Mouse (Mus musculus) forebrain, embryonic 13.5 days (tissue): ENCODE results near the gene Bcr. TPM values are rescaled to one million over a fixed set of nuclear protein-coding genes. Genes with fewer than 3 reads are reported as not detected.

Experiments used
- ATAC-seq: fragments of 200-750 bp; cut with Nextera tagmentation; 2 replicates; pipeline ENCODE4 v1.8.0; 2017
- H3K27ac ChIP-seq: fragments of 300-500 bp; sonication (generic); 2 replicates; pipeline ENCODE4 v1.5.1; 2015; ENCODE audit warnings: inconsistent platforms, mild to moderate bottlenecking, moderate library complexity
- H3K27me3 ChIP-seq: fragments of 300-500 bp; sonication (generic); 2 replicates; pipeline ENCODE4 v1.6.1; 2015; ENCODE audit warnings: mild to moderate bottlenecking, inconsistent platforms
- H3K36me3 ChIP-seq: fragments of 300-500 bp; sonication (generic); 2 replicates; pipeline ENCODE4 v1.6.1; 2015; ENCODE audit warnings: mild to moderate bottlenecking, inconsistent platforms; ENCODE audit not compliant: poor library complexity, severe bottlenecking
- H3K4me1 ChIP-seq: fragments of 300-500 bp; sonication (generic); 2 replicates; pipeline ENCODE4 v1.6.1; 2015; ENCODE audit warnings: inconsistent platforms
- H3K4me2 ChIP-seq: fragments of 300-500 bp; sonication (generic); 2 replicates; pipeline ENCODE4 v1.6.1; 2015; ENCODE audit warnings: inconsistent platforms, mild to moderate bottlenecking, moderate library complexity
- H3K4me3 ChIP-seq: fragments of 300-500 bp; sonication (generic); 2 replicates; pipeline ENCODE4 v1.5.1; 2015; ENCODE audit warnings: mild to moderate bottlenecking, inconsistent platforms
- H3K9ac ChIP-seq: fragments of 300-500 bp; sonication (generic); 2 replicates; pipeline ENCODE4 v1.6.1; 2015; ENCODE audit warnings: mild to moderate bottlenecking, inconsistent platforms
- H3K9me3 ChIP-seq: fragments of 300-500 bp; sonication (generic); replicated peaks from 2 replicates; pipeline ENCODE4 v1.6.1; 2016; ENCODE audit warnings: inconsistent platforms
- WGBS: fragments of 180-500 bp; shearing (Covaris S2); methylation state at CpG from one replicate; pipeline ENCODE4 v1.1.7; 2015; 5-methylcytosine and 5-hydroxymethylcytosine counted together
- polyA plus RNA-seq: library from polyadenylated mRNA; unstranded; fragments of >200 nt; fragmentation: Nextera tagmentation; extraction: Ambion mirVana; gene quantifications from 2 replicates; pipeline ENCODE4 v1.2.1, GENCODE M21; 2015

Bcr gene
- polyA plus RNA-seq, 1 experiment from 2014 or later: 11.5 TPM

DNA sequence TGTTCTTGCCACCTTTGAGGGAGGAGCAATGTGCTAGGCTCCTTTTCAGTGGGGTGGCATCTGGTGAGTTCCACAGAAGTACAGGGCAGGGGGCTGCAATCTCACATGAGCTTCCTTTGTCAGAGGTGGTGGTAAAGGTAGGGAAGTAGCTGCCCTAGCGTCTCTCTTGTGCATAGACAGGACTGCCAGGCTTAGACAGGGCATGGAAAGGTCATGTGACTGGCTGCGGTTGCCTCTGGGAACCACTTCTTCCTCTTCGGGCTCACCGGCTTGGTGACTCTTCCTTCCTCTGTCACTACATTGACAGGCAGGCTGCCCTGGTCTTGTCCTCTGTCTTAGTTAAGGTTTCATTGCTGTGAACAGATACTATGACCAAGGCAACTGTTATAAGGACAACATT lies 85.6 kb downstream of the Bcr start:
- no peak overlapping the region for H3K9ac ChIP-seq
- H3K36me3 ChIP-seq: peaks cover 89% of the 10 kb centered on the region
- no peak overlapping the region for H3K4me2 ChIP-seq
- no peaks in the 10 kb centered on the region for H3K27me3 ChIP-seq
- H3K4me3 ChIP-seq: no peak overlapping the region
- ATAC-seq: no peak
- 96% methylated on average over 4 of the region's 4 CpGs for WGBS
- H3K27ac ChIP-seq: no peak overlapping the region
- no peaks in the 10 kb centered on the region for H3K9me3 ChIP-seq
- no peaks in the 10 kb centered on the region for H3K4me1 ChIP-seq

DNA sequence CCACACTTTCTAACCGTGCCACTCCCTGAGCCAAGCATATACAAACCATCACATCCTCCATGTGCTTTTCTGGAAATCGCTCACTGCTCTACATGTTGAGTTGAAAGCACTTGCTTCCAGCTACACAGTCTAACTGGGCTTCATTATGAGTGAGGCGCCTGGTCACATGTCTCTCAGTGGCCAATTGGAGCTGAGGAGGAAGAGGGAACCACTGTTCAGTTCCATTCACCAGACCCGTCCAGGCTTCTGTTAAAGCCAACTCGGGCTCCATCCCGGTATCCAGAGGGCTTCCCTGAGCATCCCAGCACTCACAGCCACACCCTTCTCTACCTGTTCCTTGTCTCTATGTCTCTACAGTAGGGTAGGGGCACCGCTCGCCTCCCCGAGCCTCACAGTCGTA lies 86.2 kb downstream of the Bcr start:
- peaks cover 86% of the 10 kb centered on the region for H3K36me3 ChIP-seq
- no peaks in the 10 kb centered on the region for H3K27me3 ChIP-seq
- H3K4me3 ChIP-seq: no peak overlapping the region
- no peaks in the 10 kb centered on the region for H3K4me1 ChIP-seq
- no peak overlapping the region for H3K4me2 ChIP-seq
- H3K27ac ChIP-seq: no peak overlapping the region
- no peaks in the 10 kb centered on the region for H3K9me3 ChIP-seq
- ATAC-seq: no peak
- H3K9ac ChIP-seq: no peak overlapping the region
- 86% methylated on average over 10 of the region's 10 CpGs for WGBS

DNA sequence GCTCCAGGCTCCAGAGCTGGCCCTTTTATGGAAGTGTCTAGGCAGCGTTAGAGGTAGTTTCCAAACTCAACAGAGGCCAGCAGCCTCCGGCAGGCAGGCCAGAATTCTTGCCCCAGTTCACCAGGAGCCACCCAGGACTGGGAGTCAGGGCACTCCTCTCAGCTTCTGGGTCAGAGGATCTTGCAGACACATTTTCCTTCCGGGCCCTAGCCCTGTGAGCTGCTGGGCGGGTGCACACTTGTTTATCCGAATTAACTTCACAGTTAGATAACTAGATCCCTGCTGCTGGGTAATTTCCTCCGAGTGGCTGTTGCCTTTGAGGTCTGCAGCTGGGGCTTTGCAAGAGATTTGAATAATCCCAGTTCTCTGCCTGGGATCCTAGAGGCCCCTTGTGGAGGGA lies 87.9 kb downstream of the Bcr start:
- peaks cover 83% of the 10 kb centered on the region for H3K36me3 ChIP-seq
- 37% methylated on average over 6 of the region's 6 CpGs for WGBS
- H3K4me2 ChIP-seq: no peak overlapping the region
- ATAC-seq: no peak
- no peak overlapping the region for H3K9ac ChIP-seq
- no peak overlapping the region for H3K27ac ChIP-seq
- H3K9me3 ChIP-seq: no peaks in the 10 kb centered on the region
- no peaks in the 10 kb centered on the region for H3K27me3 ChIP-seq
- no peak overlapping the region for H3K4me3 ChIP-seq
- H3K4me1 ChIP-seq: no peaks in the 10 kb centered on the region

DNA sequence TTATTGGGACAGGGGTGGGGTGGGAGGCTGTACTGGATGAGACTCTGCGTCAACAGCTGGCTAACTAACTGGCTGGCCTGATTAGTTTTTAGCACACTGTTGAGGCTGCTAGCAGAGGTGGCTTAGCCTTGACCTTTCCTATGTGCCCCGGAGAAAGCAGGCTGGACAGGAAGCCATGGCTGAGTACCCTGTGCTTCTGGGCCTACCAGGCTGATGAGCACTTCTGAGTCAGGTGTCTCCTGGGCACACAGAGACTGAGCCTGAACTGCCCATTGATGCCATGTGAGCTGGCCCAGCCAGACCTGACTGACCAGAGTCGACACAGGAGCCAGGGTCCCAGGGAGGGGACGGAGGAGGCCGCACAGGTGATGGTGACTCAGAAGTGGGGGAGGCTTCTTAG lies 90.0 kb downstream of the Bcr start:
- no peak overlapping the region for H3K9ac ChIP-seq
- H3K4me3 ChIP-seq: no peak overlapping the region
- no peak overlapping the region for H3K27ac ChIP-seq
- H3K4me1 ChIP-seq: no peaks in the 10 kb centered on the region
- H3K9me3 ChIP-seq: no peaks in the 10 kb centered on the region
- no peak for ATAC-seq
- H3K4me2 ChIP-seq: no peak overlapping the region
- WGBS: 78% methylated on average over 5 of the region's 5 CpGs
- no peaks in the 10 kb centered on the region for H3K27me3 ChIP-seq
- H3K36me3 ChIP-seq: peaks cover 82% of the 10 kb centered on the region

DNA sequence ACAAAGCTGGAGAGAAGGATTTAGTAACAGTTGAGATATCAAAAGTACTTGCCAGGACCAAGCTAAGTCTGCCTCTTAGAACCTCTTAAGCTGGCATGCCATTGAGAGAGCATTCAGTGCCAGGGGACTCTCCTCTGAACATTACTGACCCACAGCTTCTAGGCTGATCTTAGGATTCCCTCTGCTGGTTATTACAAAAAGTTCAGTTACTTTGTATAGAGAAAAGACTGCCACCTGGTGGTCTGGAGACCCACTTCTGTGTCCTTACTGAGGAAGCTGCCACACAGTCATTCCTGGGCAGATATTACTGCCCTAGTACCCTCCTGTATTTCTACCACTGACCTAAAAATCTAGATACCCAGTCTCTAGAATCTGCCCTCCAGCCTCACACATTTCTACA lies 90.9 kb downstream of the Bcr start:
- no peak overlapping the region for H3K9ac ChIP-seq
- peak; percentile 76 for ATAC-seq
- no peaks in the 10 kb centered on the region for H3K9me3 ChIP-seq
- H3K4me2 ChIP-seq: no peak overlapping the region
- H3K4me3 ChIP-seq: no peak overlapping the region
- H3K27me3 ChIP-seq: no peaks in the 10 kb centered on the region
- H3K36me3 ChIP-seq: peaks cover 80% of the 10 kb centered on the region
- no peak overlapping the region for H3K27ac ChIP-seq
- no peaks in the 10 kb centered on the region for H3K4me1 ChIP-seq

DNA sequence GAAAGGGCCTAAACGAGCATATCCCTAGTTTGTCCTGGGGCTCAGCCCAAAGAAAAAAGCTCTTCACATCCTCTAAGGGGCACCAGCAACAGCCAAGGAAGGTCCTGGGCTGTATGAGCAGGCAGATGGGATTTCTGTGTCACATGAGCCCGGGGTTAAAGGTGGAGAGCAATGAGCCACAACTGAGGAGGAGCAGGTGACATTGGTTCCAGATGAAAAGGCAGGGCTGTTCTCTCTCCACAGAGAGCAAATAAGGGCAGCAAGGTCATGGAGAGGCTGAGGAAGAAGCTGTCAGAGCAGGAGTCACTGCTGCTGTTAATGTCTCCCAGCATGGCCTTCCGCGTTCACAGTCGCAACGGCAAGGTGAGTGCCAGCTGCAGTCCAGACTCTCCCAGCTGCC lies 96.4 kb downstream of the Bcr start:
- Histone ChIP-seq H3K36me3 (peaks cover 91% of the 10 kb centered on the region), H3K9ac (no peak overlapping the region), H3K9me3 (no peaks in the 10 kb centered on the region), H3K4me3 (no peak overlapping the region), H3K4me1 (no peaks in the 10 kb centered on the region), H3K27me3 (no peaks in the 10 kb centered on the region), H3K27ac (no peak overlapping the region), H3K4me2 (no peak overlapping the region)
- no peak for ATAC-seq
- WGBS: 81% methylated on average over 6 of the region's 6 CpGs

DNA sequence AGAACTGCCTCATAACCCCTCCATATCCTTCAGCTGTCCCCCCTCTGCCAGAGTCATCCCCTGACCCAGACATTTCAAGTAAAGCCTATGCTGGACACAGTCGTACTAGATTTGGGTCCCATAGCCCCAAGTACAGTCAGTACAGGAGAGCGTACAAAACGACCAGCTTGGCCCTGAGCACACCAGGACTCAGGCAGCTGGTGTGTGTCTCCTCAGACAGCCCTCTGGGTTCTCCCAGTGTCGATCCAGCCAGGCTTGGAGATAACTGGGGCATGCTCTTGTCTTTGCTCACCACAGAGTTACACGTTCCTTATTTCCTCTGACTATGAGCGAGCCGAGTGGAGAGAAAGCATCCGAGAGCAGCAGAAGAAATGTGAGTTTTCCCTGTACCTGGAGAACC lies 97.3 kb downstream of the Bcr start:
- ATAC-seq: no peak
- Histone ChIP-seq H3K36me3 (peaks cover 91% of the 10 kb centered on the region), H3K9me3 (no peaks in the 10 kb centered on the region), H3K27me3 (no peaks in the 10 kb centered on the region), H3K4me3 (no peak overlapping the region), H3K9ac (no peak overlapping the region), H3K4me1 (no peaks in the 10 kb centered on the region), H3K27ac (no peak overlapping the region), H3K4me2 (no peak overlapping the region)
- 91% methylated on average over 8 of the region's 8 CpGs for WGBS

DNA sequence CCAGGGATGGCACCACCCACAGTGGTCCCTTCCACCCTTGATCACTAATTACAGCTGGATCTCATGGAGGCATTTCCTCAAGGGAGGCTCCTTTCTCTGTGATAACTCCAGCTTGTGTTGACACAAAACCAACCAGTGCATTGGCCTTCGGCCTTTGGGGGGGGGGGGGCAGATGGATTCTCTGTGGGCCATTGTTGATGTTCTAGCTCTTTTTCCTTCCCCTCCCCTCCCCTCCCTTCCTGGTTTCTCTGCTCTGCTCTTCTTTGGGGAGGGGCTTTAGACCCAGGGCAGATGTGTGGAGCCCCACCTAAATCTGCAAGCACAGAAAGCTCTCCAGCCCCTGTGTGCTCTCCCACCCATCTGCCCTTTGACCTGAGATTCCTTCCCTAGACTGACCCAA lies 98.0 kb downstream of the Bcr start:
- H3K27me3 ChIP-seq: no peaks in the 10 kb centered on the region
- no peaks in the 10 kb centered on the region for H3K4me1 ChIP-seq
- no peaks in the 10 kb centered on the region for H3K9me3 ChIP-seq
- no peak overlapping the region for H3K27ac ChIP-seq
- no peak for ATAC-seq
- no peak overlapping the region for H3K9ac ChIP-seq
- WGBS: 89% methylated on average over 1 of the region's 1 CpGs
- no peak overlapping the region for H3K4me2 ChIP-seq
- H3K4me3 ChIP-seq: no peak overlapping the region
- H3K36me3 ChIP-seq: peaks cover 94% of the 10 kb centered on the region

DNA sequence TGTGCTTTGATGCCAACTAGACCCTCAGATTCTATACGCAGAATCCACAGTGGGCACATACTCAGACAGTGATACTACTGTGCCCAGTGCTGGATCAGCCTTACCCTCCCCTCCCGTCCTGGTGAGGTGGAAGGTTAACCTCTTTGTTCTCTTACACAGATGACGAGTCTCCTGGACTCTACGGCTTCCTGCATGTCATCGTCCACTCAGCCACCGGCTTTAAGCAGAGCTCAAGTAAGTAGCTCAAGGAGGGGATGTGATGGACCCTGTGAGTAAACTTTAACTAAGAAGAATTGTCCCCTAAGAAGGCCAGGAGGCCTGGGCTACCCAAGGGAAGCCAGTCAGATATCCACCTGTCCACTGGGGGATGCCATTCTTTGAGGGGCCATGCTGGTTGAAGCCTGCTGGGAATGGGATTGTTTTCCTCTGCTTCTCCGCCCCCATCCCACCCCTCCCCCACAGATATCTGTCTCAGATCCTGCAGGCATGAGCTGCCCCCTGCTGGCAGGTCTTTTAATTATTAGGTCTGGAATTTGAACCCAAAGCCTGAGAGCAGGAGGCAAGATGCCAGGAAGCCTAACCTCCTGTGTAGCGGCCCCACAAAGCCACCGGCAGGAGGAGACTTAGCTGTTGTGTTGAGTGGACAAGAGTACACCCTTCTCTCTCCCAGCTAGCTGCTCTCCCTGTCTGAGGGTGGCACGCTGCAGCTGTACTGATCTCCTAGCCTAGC lies 99.9 kb downstream of the Bcr start:
- WGBS: 76% methylated on average over 10 of the region's 10 CpGs
- ATAC-seq: peak; percentile 45; the same call in 1 of the 2 replicates
- no peak overlapping the region for H3K27ac ChIP-seq
- no peak overlapping the region for H3K4me3 ChIP-seq
- H3K27me3 ChIP-seq: no peaks in the 10 kb centered on the region
- peaks cover 96% of the 10 kb centered on the region for H3K36me3 ChIP-seq
- H3K4me2 ChIP-seq: no peak overlapping the region
- H3K9ac ChIP-seq: no peak overlapping the region
- no peaks in the 10 kb centered on the region for H3K9me3 ChIP-seq
- no peaks in the 10 kb centered on the region for H3K4me1 ChIP-seq

DNA sequence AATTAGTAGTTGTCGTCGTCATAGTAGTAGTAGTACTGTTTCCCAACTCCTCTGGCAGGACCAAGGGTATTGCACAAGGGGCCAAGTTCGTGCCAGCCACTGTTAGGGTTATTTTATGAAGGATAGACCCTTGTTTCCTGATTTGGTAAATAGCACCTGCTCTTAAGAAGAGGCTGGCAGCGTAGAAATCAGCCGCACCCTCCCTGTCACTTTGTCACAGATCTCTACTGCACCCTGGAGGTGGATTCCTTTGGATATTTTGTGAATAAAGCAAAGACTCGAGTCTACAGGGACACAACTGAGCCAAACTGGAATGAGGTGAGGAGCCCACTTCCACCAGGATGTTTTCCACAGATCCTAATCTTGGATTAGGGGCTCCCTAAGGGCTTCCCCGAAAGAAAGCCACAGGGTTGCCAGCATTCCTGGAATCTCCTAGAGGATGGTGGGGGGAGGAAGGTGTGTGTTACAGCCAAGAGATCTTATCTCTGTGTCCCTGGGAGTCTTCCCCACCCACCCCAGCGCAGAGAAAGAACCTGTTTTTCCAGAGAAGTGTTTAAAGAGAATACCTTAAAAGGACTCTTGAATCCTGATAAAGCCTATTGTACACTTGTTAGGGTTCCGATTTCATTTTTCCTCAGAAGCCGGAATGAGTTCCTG lies 105.6 kb downstream of the Bcr start:
- H3K4me2 ChIP-seq: no peak overlapping the region
- no peak overlapping the region for H3K9ac ChIP-seq
- no peaks in the 10 kb centered on the region for H3K27me3 ChIP-seq
- no peaks in the 10 kb centered on the region for H3K4me1 ChIP-seq
- no peaks in the 10 kb centered on the region for H3K9me3 ChIP-seq
- 80% methylated on average over 10 of the region's 10 CpGs for WGBS
- H3K36me3 ChIP-seq: peaks cover 93% of the 10 kb centered on the region
- ATAC-seq: no peak
- H3K4me3 ChIP-seq: no peak overlapping the region
- H3K27ac ChIP-seq: no peak overlapping the region

DNA sequence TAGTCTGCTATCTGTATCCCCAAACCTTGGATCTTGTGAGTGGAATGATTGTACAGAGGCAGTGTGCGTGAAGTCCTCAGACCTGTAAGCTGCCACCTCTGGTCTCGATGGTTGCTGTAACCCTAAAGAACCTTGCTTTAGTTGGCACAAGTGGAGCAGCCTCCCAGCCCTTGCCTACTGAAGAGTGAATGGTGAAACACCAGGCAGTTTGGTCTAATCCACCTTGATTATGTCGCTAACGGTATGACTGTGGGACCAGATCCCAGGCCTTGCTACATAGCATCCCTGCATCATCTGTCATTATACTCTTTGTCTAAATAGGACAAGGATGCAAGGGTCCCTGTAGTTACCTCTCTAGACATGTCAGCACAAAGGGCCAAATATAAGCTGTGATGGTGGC lies 106.2 kb downstream of the Bcr start:
- H3K9ac ChIP-seq: no peak overlapping the region
- no peaks in the 10 kb centered on the region for H3K27me3 ChIP-seq
- no peak overlapping the region for H3K4me3 ChIP-seq
- no peaks in the 10 kb centered on the region for H3K9me3 ChIP-seq
- no peak for ATAC-seq
- 87% methylated on average over 4 of the region's 4 CpGs for WGBS
- H3K4me1 ChIP-seq: no peaks in the 10 kb centered on the region
- H3K4me2 ChIP-seq: no peak overlapping the region
- H3K36me3 ChIP-seq: peaks cover 95% of the 10 kb centered on the region
- no peak overlapping the region for H3K27ac ChIP-seq

DNA sequence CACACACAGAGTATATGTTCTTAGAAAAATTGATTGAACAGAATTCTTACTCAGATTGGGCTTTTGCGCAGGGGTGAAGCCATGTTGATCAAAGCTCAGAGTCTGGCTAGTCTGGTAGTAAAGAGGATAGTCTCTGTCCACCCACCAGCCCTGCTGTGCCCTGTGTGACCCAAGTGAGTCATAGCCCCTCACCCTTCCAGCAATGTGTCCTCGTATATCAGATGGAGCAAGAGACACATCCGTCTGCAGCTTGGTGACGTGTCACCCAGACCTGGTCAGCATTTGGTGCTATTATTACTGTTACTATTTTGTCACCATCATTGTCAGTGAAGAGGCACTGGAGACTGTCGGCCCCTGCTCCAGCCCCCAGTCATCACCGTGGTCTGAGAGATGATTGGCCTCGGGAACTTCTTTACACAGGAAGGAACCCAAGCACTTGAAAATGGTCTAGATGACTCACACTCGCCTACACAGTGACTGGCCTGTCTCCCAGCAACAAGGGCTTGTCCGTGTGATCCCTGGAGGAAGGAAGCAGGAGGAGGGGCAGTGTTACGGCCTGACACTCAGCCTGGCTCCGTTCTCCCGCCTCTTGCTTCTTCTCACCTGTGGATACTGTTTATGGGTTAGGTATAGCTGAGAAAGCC lies 109.9 kb downstream of the Bcr start:
- Histone ChIP-seq H3K9me3 (no peaks in the 10 kb centered on the region), H3K36me3 (peaks cover 90% of the 10 kb centered on the region), H3K27ac (no peak overlapping the region), H3K9ac (no peak overlapping the region), H3K27me3 (no peaks in the 10 kb centered on the region), H3K4me3 (no peak overlapping the region), H3K4me2 (no peak overlapping the region), H3K4me1 (no peaks in the 10 kb centered on the region)
- WGBS: 89% methylated on average over 12 of the region's 12 CpGs
- ATAC-seq: no peak
